Mouse (Mus musculus) ovary, postnatal 10 days (tissue): ENCODE measurements around the gene Tead3.
A peak's percentile ranks its signal among the peaks of the same experiment; 100 is the strongest.

ENCODE experiments used
- DNase-seq: peaks from one replicate; pipeline ENCODE4 v3.0.0; 2022; ENCODE audit warnings: low spot score

Gene Tead3

GRCm38 (mm10) chr17:28308297-28309195 lies 42.1 kb downstream of the Tead3 start:
- peak; percentile 89 for DNase-seq

- no peak for DNase-seq
Observed at GRCm38 (mm10) chr17:28305172-28305571, 45.4 kb downstream of the Tead3 start.

- no peak for DNase-seq
Observed at GRCm38 (mm10) chr17:28300850-28301249, 49.8 kb downstream of the Tead3 start.

- DNase-seq, result no peak
Observed at GRCm38 (mm10) chr17:28300323-28300722, 50.3 kb downstream of the Tead3 start.

- DNase-seq, result no peak
Observed at GRCm38 (mm10) chr17:28299669-28300320, 50.8 kb downstream of the Tead3 start.

- no peak for DNase-seq
Observed at GRCm38 (mm10) chr17:28298888-28299287, 51.7 kb downstream of the Tead3 start.

GRCm38 (mm10) chr17:28294449-28295333 lies 55.9 kb downstream of the Tead3 start:
- DNase-seq, result no peak

- DNase-seq, result no peak
Observed at GRCm38 (mm10) chr17:28293716-28294115, 56.9 kb downstream of the Tead3 start.

- no peak for DNase-seq
Observed at GRCm38 (mm10) chr17:28291346-28291745, 59.3 kb downstream of the Tead3 start.

GRCm38 (mm10) chr17:28290671-28291070 lies 59.9 kb downstream of the Tead3 start:
- no peak for DNase-seq

- peak; percentile 49 for DNase-seq
Observed at GRCm38 (mm10) chr17:28290262-28290661, 60.4 kb downstream of the Tead3 start.

- DNase-seq, result no peak
Observed at GRCm38 (mm10) chr17:28287980-28288379, 62.6 kb downstream of the Tead3 start.

- DNase-seq, result no peak
Observed at GRCm38 (mm10) chr17:28287578-28287977, 63.0 kb downstream of the Tead3 start.

- no peak for DNase-seq
Observed at GRCm38 (mm10) chr17:28286964-28287363, 63.7 kb downstream of the Tead3 start.

GRCm38 (mm10) chr17:28286133-28286532 lies 64.5 kb downstream of the Tead3 start:
- DNase-seq, result no peak

- DNase-seq, result no peak
Observed at GRCm38 (mm10) chr17:28283199-28283598, 67.4 kb downstream of the Tead3 start.

GRCm38 (mm10) chr17:28281866-28282441 lies 68.7 kb downstream of the Tead3 start:
- DNase-seq, result no peak
